Mouse (Mus musculus): ENCODE data around the gene Msl1. TPM values are rescaled to one million over a fixed set of nuclear protein-coding genes. Genes with fewer than 3 reads are reported as not detected.

Gene Msl1
- total RNA-seq, 2 experiments from 2014 or later, result 182 to 185 TPM

GRCm38 (mm10) chr11:98776052-98776764, 19.1 kb upstream of the Msl1 start:
- no peak for DNase-seq (ENCODE audit: low spot score in 2 of 2)

GRCm38 (mm10) chr11:98776843-98777590, 18.3 kb upstream of the Msl1 start:
- DNase-seq (ENCODE audit: low spot score in 2 of 2), result no peak

GRCm38 (mm10) chr11:98777888-98778287, 17.4 kb upstream of the Msl1 start:
- no peak for DNase-seq (ENCODE audit: low spot score in 2 of 2)

GRCm38 (mm10) chr11:98781851-98782512, 13.3 kb upstream of the Msl1 start:
- peak; percentile 73 to 83 for DNase-seq (ENCODE audit: low spot score in 2 of 2)

- no peak for DNase-seq (ENCODE audit: low spot score in 2 of 2)
Observed at GRCm38 (mm10) chr11:98782651-98783235, 12.6 kb upstream of the Msl1 start.

- DNase-seq (ENCODE audit: low spot score in 2 of 2), result peak; percentile 97 to 99
Observed at GRCm38 (mm10) chr11:98783236-98783696, 12.1 kb upstream of the Msl1 start.

GRCm38 (mm10) chr11:98784139-98784538, 11.2 kb upstream of the Msl1 start:
- no peak for DNase-seq (ENCODE audit: low spot score in 2 of 2)

- no peak for DNase-seq (ENCODE audit: low spot score in 2 of 2)
Observed at GRCm38 (mm10) chr11:98785214-98785613, 10.1 kb upstream of the Msl1 start.

- DNase-seq (ENCODE audit: low spot score in 2 of 2), result peak; percentile 77 to 79
Observed at GRCm38 (mm10) chr11:98785772-98786281, 9.5 kb upstream of the Msl1 start.

GRCm38 (mm10) chr11:98786359-98787214, 8.7 kb upstream of the Msl1 start:
- peak; percentile 94 to 95 for DNase-seq (ENCODE audit: low spot score in 2 of 2)

- DNase-seq (ENCODE audit: low spot score in 2 of 2), result no peak
Observed at GRCm38 (mm10) chr11:98787229-98787628, 8.1 kb upstream of the Msl1 start.

- DNase-seq (ENCODE audit: low spot score in 2 of 2), result no peak
Observed at GRCm38 (mm10) chr11:98787691-98788090, 7.6 kb upstream of the Msl1 start.

- DNase-seq (ENCODE audit: low spot score in 2 of 2), result no peak
Observed at GRCm38 (mm10) chr11:98788139-98788538, 7.2 kb upstream of the Msl1 start.

- peak; percentile 87 to 88 for DNase-seq (ENCODE audit: low spot score in 2 of 2)
Observed at GRCm38 (mm10) chr11:98788550-98789218, 6.6 kb upstream of the Msl1 start.

- no peak for DNase-seq (ENCODE audit: low spot score in 2 of 2)
Observed at GRCm38 (mm10) chr11:98789219-98789807, 6.0 kb upstream of the Msl1 start.

- DNase-seq (ENCODE audit: low spot score in 2 of 2), result no peak
Observed at GRCm38 (mm10) chr11:98789824-98790223, 5.5 kb upstream of the Msl1 start.

GRCm38 (mm10) chr11:98790631-98791205, 4.6 kb upstream of the Msl1 start:
- no peak for DNase-seq (ENCODE audit: low spot score in 2 of 2)

- DNase-seq (ENCODE audit: low spot score in 2 of 2), result no peak
Observed at GRCm38 (mm10) chr11:98791448-98791847, 3.9 kb upstream of the Msl1 start.

- no peak for DNase-seq (ENCODE audit: low spot score in 2 of 2)
Observed at GRCm38 (mm10) chr11:98792081-98792480, 3.2 kb upstream of the Msl1 start.

Measured in left cerebral cortex, adult 18-20 months (tissue).